Mouse (Mus musculus) T-cell, adult 2 months (primary cell): Measurements from ENCODE around the gene Tenm3.

ENCODE experiments used
- DNase-seq: peaks from one replicate; pipeline ENCODE4 v3.0.0; 2022; ENCODE audit warnings: low spot score

The Tenm3 gene

GRCm38 (mm10) chr8:48322655-48323265 is 521.0 kb downstream of the Tenm3 start:
- DNase-seq, result no peak

DNA sequence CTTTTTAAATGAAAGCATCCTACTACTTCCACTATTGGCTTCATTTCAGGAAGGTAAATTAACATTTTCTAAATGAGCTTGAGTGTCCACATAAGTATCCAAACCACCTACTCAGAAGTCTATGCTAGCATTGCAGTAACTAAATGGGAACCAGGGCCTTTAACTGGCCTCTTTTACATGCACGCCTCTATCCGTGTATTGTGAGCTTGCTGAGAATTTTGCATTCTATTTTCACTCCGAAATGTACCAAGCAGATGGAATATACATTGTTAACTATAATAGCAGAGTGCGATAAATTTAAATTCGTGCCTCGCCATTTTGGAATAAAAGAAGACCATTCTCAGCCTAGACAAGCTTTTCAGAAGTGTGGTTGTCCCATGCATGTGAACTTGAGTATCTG is 521.5 kb downstream of the Tenm3 start:
- no peak for DNase-seq

DNA sequence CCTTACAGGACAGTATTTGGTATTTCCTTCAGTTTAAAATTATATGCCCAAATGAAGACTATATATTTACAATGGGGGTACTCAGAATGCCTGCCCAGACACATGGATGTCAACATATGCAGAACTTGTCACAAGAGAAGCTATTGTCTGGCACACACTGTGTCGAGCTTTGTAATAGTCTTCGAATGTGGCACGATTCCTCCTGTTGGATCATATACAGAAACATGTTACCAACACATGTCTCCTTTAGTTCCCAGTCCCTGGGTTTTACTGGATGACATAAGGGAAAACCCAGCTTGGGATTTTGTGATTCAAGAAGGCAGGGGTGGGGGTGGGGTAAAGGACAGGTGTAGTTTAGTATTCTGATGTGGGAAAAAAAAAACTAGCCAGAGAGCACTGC is 524.1 kb downstream of the Tenm3 start:
- DNase-seq, result no peak

GRCm38 (mm10) chr8:48317498-48317897 is 526.3 kb downstream of the Tenm3 start:
- no peak for DNase-seq

GRCm38 (mm10) chr8:48315605-48316004 is 528.1 kb downstream of the Tenm3 start:
- DNase-seq, result no peak

GRCm38 (mm10) chr8:48313985-48314368 is 529.8 kb downstream of the Tenm3 start:
- no peak for DNase-seq

DNA sequence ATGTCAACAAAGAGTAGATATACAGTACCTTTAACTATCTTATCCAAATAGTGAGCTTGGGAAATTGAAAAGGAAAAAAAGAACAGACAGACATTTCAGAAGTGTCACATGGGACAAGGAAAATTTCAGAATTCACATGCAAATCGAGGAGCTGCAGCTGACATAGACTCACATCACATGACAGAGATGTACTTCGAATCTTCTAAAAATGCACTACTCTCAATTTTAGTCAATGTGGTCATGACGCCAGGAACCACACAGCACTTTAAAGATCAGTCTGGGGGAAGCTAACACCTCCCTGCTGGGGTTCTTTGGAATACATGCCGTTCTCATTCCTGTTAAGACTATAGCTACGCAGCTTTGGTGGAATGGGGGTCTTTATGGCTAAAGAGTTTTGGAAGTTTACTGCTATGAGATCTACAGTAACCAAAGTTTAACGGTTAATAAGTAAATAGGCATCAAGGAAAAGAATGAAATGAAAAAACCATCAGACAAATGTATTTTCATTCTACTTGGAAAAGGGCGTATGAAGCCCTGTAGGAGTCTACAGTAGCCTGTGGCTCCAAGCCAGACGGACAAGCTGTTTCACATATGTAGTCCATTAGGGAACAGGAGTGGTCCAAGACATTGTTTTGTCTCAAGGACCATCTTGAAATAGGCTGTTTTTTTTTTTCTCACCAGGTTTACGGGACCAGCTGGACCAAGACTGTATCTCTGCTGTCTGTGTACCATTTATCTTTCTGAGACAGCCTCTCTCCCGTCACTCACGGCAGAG is 530.4 kb downstream of the Tenm3 start:
- no peak for DNase-seq

GRCm38 (mm10) chr8:48311706-48312105 is 532.0 kb downstream of the Tenm3 start:
- DNase-seq, result no peak

- DNase-seq, result no peak
Observed at GRCm38 (mm10) chr8:48310240-48310849, 533.4 kb downstream of the Tenm3 start.

GRCm38 (mm10) chr8:48309191-48309987 is 534.4 kb downstream of the Tenm3 start:
- DNase-seq, result no peak

DNA sequence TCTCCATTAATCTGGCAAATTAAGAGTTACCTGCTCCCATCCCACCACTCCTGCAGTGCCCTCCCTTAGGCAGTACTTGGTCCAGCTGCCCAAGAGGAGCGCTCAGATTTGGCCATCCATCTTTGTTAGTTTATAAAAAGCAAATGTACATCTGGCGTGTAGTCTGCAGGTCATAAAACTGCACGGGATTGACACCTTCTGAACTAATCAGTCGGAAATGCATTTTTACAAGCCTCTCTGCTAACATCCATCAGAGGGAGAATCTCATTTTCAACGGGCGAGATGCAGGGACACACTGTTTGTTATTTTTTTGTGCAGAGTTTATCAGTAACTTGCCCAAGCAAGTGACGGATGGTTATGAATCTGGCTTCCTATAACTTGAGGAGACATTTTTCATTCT is 539.5 kb downstream of the Tenm3 start:
- no peak for DNase-seq

- no peak for DNase-seq
Observed at GRCm38 (mm10) chr8:48300613-48301037, 543.1 kb downstream of the Tenm3 start.

GRCm38 (mm10) chr8:48300061-48300460 is 543.7 kb downstream of the Tenm3 start:
- DNase-seq, result no peak

DNA sequence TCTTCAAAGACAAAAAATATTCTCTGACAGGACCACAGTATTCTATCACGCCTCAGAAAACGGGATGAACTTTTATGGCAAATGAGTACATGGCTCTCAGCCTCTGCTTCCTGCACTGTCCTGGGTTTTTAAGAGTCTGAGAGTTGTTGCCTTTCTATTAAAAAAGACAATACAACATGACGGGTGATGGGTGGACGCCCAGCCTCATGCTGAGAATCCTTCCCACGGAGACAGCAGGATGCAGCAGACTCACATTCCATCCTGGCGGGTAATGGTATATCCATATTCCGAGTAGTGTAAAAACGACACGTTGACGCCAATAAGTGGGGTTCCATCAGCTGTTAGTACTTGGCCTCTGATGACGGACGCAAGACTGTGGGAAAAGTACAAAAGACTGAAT is 544.4 kb downstream of the Tenm3 start:
- DNase-seq, result no peak

DNA sequence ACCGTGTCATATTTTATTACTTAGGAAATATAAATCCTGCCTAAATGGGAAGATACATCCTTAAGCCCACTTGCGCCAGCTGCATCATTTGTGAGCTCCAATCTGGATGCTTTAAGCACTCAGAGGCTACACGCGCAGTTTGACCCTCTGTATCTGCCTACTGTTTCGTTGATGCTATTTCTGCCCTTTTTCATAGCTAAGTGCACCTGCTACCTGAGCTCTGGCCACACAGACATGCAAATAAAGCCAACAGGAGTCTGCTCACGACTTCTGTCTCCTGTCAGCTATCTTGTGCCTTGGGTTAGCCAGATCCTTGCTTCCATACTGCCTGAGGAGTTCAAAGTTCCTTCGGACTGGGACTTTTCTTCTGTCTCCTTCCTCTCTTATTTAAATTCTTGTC is 547.4 kb downstream of the Tenm3 start:
- no peak for DNase-seq

DNA sequence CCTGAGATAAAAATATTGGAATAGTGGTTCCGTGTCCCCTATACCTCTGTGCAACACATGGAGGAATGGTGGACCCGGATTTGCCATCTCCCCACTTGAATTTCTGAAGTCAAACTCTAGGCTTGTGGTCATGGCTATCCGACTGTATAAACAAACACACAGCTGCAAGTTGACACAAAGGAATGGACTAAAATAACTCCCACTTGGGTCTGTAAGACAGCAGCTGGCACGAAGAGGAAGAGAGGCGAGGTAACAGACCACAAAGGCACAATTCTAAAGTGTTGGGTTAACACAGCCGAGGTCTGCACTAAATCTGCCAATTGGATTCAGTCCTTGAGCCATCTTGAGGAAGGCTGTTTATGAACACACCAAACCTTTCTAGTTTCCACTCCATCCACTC is 548.2 kb downstream of the Tenm3 start:
- DNase-seq, result no peak

GRCm38 (mm10) chr8:48293797-48294196 is 550.0 kb downstream of the Tenm3 start:
- no peak for DNase-seq

GRCm38 (mm10) chr8:48285432-48285831 is 558.3 kb downstream of the Tenm3 start:
- DNase-seq, result no peak

- DNase-seq, result no peak
Observed at GRCm38 (mm10) chr8:48281855-48282254, 561.9 kb downstream of the Tenm3 start.

DNA sequence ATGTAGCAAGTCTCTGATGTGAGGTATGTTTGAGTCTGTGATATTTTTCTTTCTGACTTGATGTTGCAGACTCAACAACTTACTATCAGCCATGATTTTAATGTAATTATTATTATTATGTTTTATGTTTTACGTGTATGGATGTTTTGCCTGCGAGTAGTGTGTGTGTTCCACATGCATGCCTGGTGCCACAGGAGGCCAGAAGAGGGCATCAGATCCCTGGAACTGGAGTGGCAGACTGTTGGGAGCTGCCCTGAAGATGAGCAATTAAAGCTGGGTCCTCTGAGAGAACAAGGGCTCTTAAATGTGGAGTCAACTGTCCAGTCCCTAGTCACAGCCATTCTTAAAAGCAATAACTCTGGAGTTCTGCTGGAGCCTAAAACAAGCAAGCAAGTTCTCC is 564.4 kb downstream of the Tenm3 start:
- no peak for DNase-seq

- no peak for DNase-seq
Observed at GRCm38 (mm10) chr8:48277986-48278635, 565.6 kb downstream of the Tenm3 start.

DNA sequence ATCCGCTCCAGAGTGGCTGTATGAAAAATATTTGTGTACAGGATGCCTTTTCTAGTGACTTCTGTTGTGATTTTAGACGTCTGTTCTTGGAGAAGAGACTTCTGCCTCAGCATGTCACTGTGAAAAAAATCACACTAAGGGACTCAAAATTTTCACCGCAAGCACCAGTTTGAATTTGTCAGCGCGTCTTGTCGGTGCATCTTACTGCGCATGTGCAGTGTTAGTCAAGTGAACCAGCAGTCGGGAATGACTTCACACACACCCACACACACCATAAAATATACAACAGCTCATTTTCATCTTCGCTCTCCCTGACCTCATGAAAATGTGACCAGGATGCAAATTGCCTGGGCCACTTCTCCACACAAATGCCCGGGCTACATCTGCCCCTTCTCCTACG is 568.7 kb downstream of the Tenm3 start:
- DNase-seq, result no peak
